Mouse (Mus musculus): ENCODE measurements around the gene Gm5134.

DNA sequence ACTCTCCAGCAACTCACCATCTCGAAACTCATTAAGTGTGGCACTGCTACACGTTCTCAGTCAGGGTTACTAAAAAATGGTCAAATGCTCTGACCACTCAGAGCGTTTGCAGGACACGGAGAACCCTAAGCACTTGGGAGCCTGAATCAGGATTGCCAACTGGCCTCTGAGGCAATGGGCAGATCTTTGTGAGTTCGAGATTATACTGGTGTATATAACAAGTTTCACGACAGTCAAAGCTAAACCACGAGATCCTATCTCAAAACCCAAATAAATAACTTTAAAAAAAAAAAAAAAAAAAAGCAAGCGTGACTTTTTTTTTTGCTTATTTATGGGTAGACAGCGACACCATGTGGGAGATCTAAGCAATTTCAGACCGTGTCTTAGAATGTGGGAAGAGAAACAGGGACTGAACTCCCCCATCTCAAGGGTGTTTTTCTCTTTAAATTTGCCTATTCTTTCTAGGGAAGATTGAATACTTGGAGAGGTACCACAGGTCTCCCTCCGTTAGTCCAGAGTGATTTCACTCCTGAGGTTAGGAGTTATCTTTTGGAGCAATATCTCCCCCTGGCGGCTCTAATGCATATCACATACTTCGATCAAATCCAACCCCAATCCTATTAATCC lies 2.8 kb upstream of the Gm5134 start:
- TF ChIP-seq CTCF (IDR thresholded peaks at IDR 0.05; ENCODE audit: low read depth, low read length) (peak; percentile 18; the same call in 1 of the 2 replicates), GATA1 (IDR thresholded peaks at IDR 0.05; ENCODE audit: borderline replicate concordance, low read length) (no peak)
